Mouse (Mus musculus) megakaryocyte, embryonic 14.5 days (primary cell): ENCODE measurements around the gene Olfr577.

Experiments
- FLI1 ChIP-seq: IDR thresholded peaks from 2 replicates; pipeline ENCODE4 v1.6.1; 2012; ENCODE audit warnings: low read length, inconsistent platforms, mixed read lengths
- GATA1 ChIP-seq: IDR thresholded peaks from 3 replicates; pipeline ENCODE4 v1.6.1; 2012; ENCODE audit warnings: mixed read lengths, low read length, inconsistent platforms, borderline replicate concordance

GRCm38 (mm10) chr7:102950732-102951131, 25.0 kb downstream of the Olfr577 start:
- no peak for TF ChIP-seq GATA1
- no peak for TF ChIP-seq FLI1
